Mouse (Mus musculus) layer of hippocampus, postnatal 14 days (tissue): ENCODE data around the gene Clec3a. TPM values are rescaled to one million over a fixed set of nuclear protein-coding genes. Genes with fewer than 3 reads are reported as not detected.

Experiments
- DNase-seq, 2 experiments: peaks; one replicate each; pipeline ENCODE4 v3.0.0; 2021 to 2022; ENCODE audit warnings: low spot score in 2 of 2, mixed read lengths in 1 of 2
- total RNA-seq, 2 experiments: library from RNA; stranded (reverse); gene quantifications; 2 replicates each; pipeline ENCODE4 v1.2.3; 2021

The Clec3a gene
- total RNA-seq, 2 experiments from 2014 or later = not detected

GRCm38 (mm10) chr8:114455953-114456352 lies 38.1 kb downstream of the Clec3a start:
- DNase-seq = no peak

DNA sequence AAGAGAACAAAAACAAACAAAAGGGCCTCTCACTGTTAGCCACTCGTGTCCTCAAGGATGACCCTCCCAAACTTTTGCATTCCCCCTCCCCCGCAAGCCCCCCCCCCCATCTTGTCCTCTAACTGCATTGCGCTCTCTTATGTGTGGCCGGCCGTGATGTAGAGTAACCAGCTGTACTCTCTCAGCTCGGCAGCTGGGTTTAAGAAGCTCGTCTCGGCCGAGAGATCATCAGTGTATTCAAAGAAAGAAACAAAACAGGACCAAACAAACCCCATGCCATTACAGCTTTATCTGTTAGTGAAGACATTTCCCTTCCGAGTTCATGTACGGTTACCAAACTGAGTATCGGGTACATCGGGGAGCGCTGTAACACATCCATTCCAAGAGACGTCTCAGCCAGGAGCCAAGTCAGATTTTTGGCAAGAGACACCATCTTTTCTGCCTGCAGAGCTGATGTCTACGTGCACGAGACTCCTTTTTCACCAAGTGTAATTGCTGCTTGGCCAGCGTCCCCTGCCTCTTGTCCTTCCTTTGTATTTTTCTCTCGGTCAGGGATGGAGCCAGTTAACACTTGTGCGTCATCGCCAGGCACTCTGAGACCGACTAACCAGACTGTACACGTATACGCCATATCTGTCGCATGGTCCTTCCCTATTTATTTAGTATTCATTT lies 40.4 kb downstream of the Clec3a start:
- no peak for DNase-seq

GRCm38 (mm10) chr8:114460600-114460999 lies 42.7 kb downstream of the Clec3a start:
- DNase-seq = no peak

DNA sequence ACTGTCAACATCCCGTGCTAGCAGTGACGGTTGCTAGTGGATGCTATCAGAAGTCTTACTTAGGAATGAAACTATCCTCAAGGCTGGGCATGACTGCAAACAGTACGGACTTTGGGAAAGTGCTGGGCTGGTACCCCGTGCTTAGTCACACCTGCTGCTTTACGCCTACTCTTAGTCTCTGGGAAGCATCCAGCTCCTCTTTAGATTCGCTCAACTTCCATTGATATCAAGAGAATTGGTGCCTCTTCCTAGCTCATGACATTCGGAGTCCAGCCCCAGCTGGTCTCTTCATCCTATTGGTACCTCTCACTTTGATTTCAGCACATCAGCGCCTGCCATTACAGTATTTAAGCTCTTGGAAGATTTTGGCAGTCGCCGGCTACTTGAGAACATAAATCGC lies 44.7 kb downstream of the Clec3a start:
- DNase-seq = no peak

DNA sequence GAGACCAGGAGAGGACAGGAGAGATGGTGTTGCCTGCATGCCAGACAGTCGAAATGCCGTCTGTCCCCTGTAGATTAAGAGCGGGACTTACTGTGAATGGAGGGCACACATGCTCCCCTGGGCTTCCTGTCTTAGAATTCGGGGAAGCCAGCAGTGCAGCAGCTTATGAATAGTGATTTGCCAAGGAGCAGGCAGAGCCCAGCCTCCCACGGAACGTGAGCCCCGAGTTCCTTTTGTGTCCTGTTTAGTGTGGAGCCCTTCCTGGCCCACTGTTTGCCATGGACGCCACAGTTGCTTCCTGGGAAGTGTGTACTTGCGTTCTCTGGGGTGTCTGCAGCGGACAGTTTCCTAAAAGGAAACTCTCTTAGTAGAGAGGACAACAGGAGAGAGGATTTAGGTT lies 45.4 kb downstream of the Clec3a start:
- DNase-seq = no peak

DNA sequence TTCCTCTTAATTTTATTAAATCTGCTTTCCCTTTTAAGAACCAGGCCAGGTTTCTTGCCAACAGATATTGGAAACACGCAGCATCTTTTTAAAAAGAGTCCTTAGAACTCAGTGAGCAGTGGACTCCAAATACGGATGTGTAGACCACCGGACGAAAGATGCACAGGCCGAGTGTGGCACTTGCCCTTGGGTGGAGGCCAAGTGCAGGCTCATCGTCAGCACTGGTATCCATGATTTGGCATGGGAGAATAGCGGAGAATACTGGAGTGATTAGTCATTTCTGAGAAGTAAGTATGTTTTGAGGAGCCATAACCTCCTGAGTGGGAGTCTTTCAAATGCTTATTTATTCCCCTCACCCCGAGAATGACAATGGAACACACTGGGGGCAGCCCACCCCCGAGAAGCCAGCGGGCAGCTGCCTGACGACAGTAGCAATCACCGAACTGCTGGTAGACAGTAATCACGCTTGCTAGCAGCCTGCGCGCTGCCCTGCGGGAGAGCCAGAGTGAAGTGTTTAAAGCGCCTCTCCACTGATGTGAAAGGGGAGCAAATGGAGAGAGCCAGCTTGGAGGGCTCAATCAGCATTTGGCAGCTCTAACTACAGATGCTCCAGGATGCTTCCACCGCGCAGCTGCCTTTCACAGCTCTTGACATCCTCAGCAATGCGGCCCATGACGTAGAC lies 50.8 kb downstream of the Clec3a start:
- DNase-seq = no peak

DNA sequence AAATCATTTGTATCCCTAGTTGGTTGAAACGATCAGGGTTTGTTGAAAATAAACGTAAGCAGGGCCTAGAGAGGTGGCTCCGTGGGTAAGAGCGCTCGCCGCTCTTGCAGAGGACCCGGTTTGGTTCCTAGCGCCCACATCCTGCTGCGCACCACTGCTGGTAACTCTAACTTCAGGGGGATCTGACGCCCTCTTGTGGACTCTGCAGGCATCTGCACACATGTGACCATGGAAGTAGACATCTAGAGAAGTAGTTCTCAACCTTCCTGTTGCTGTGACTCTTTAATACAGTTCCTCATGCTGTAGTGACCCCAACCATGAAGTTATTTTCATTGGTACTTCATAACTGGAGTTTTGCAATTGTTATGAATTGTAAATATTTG lies 51.3 kb downstream of the Clec3a start:
- no peak for DNase-seq

DNA sequence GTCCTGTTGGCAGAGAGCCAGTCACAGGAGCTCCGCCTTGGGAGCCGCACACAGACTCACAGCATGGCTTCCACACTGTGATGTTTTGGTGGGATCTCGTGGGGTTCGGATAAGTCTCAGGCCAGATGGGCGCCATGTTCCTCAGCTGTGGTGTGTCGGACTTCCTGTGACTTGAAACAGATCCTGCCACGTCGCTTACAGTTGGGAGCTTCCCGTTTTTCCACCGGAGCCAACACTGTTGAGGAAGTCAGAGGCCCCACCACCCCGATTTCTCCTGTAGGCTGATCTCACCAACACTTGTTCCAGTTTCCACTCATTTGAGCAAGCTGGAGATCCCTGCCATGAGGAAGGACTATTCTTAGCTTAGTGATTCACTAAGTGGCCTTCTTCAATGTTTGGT lies 55.7 kb downstream of the Clec3a start:
- no peak for DNase-seq

Other genes starting within 250 kb of the Clec3a start
- gene Vat1l, start 212.5 kb upstream of the Clec3a start, total RNA-seq = 10 to 100 TPM; 26.3 to 40.0 TPM
- gene Wwox, start 21.6 kb downstream of the Clec3a start, total RNA-seq = 10 to 100 TPM; 11.2 to 12.3 TPM